Mouse (Mus musculus): ENCODE results near the gene Gm20683.
A peak's percentile ranks its signal among the peaks of the same experiment; 100 is the strongest.
"Not testable (repeated sequence)": the region's sequence is repeated elsewhere in the genome, so short reads cannot be mapped to it uniquely, and the experiment has no call there.

Gene Gm20683

GRCm38 (mm10) chr17:25873405-25874147 lies 32.0 kb upstream of the Gm20683 start:
- no peak for DNase-seq

DNA sequence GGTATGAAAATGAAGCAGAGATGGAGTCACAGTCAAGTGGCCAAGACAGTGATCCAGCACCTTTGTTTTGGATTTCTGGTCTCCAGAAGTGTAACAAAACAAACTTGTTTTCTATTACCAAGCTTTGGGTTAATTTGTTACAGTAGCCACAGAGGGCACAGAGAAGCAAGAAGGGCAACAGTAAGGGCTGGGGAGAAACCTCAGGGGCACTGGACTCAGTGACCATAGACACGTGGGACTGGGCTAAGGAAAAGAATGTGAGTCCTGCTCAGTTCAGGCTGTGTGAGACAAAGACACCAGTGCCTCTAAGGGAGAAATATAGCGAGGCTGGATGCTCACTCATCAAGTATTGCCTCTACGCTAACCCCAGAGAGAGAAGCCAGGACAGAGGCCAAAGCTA lies 31.1 kb upstream of the Gm20683 start:
- DNase-seq, result no peak

DNA sequence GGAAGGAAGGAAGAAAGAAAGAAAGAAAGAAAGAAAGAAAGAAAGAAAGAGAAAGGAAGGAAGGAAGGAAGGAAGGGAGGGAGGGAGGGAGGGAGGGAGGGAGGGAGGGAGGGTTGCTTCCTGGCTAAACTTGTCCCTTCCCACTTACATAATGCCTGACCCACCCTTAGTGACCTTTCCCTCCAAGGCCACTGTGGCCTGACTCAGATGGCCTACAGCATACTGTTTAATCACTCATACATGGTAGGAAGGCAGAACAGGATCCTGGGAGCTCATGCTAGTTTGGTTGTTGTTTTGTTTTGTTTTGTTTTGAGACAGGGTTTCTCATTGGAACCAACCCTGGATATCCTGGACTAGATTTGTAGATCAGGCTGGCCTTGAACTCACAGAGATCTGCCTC lies 30.0 kb upstream of the Gm20683 start:
- DNase-seq, result not testable (repeated sequence)

- no peak for DNase-seq
Measured at GRCm38 (mm10) chr17:25869954-25870353, 28.4 kb upstream of the Gm20683 start.

DNA sequence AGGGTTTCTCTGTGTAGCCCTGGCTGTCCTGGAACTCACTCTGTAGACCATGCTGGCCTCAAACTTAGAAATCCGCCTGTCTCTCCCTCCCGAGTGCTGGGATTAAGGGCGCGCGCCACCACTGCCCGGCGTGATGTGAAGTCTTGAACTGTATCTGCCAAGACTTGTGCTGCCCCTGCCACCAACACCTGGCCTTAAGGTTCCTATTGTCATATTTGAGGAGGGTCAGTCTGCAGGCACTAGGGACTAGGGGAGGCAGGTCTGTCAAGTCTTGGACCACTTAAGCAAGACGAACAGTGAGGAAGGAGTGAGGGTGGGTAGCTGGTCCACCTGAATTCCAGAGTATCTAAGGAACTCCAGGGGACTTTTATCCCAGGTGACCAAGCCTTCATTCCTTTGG lies 27.9 kb upstream of the Gm20683 start:
- no peak for DNase-seq

- DNase-seq, result peak; percentile 56 to 68
Measured at GRCm38 (mm10) chr17:25868601-25869191, 27.1 kb upstream of the Gm20683 start, which contains the start of gene Mcrip2. Mcrip2 (minus strand) TSS chr17:25868764.

DNA sequence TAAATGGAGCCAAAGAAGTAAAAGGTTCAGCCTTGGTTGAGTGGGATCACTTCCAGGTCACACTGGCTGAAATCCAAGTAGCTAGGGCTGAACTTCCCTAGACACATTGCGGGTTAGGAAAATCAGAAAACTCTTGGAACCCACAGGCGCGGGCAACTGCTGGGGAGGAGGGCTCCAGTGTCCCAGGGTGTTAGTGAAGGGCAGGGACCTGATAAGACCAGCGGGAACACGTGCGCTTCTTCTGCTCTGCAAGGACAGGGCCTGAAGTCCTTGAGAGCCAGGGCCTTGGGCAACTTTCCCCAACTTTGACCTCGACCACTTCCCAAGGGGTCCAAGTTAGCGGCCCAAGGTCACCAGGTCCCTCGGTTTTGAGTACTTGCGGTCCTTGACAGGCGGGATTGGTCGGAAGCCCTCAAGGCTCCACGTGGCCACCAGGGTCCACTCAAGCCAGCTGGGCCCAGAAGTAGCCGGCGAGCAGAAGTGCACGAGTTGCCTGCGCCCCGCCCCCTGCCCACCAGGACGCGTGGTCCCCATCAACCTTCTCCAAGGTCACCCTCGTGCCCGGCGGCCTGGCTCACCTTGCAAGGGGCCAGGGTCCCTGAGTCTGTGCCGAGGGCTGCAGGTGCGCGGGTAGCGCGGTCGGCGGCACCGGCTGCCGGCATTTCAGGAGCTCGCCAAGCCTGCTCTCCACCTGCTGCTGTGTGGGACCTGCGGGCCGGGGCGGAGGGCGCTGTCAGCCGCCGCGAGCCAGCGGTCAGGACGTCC lies 26.5 kb upstream of the Gm20683 start:
- DNase-seq, result peak in 1 of 2 experiments; percentile 15

DNA sequence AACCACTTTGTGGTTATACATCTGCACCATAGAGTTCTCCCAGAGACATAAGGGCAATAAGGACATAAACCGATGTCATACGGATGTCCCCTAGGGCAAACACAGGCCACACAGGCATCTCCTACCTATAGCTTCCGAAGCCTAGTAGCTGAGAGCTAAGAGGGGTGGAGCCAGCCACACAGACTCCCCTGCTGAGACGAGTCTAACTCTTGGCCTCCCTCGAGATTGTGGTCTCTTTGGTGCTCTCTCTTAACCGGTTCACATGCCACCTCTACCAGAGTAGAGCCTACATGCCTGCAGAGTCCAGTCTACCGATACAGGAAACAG lies 25.9 kb upstream of the Gm20683 start:
- DNase-seq, result no peak

- no peak for DNase-seq
Measured at GRCm38 (mm10) chr17:25866172-25866571, 24.6 kb upstream of the Gm20683 start.

- DNase-seq, result no peak
Measured at GRCm38 (mm10) chr17:25865288-25865687, 23.7 kb upstream of the Gm20683 start.

DNA sequence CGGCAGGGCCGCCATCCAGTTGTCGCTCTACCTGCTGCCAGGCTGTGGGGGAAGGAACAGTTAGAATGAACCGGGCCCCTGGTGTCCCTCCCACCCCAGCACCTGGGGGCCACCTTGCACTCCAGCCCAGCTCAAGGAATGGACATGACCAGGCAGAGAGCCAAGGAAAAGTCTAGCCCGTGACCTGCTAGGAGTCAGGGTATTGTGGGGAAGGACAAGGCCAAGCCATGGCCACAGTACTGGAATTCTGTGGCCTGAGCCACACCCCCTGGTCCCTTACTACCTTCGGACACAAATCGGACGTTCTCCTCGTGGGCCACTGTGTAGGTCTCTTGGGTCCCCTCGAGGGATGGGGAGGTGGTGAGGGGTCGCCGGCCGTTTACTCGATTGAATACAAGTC lies 22.7 kb upstream of the Gm20683 start:
- DNase-seq, result no peak

DNA sequence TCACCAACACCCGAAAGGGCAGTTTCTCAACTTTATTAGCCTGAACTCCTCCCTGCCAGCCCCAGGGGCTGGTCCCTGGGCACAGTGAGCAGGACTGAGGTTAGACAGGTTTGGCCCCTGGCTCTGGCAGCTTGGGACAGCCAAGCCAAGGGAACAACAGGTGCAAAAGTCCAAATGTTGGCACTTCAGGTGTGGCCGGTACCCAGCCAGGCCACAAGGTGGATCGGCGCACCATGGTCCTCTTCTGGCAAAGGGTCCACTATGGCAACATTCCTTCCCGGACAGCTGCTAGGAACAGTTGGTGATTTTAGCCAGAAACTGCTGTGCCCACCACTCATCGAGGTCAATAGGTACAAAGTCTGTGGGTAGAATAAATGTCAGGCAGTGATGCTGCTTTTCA lies 22.1 kb upstream of the Gm20683 start:
- no peak for DNase-seq

DNA sequence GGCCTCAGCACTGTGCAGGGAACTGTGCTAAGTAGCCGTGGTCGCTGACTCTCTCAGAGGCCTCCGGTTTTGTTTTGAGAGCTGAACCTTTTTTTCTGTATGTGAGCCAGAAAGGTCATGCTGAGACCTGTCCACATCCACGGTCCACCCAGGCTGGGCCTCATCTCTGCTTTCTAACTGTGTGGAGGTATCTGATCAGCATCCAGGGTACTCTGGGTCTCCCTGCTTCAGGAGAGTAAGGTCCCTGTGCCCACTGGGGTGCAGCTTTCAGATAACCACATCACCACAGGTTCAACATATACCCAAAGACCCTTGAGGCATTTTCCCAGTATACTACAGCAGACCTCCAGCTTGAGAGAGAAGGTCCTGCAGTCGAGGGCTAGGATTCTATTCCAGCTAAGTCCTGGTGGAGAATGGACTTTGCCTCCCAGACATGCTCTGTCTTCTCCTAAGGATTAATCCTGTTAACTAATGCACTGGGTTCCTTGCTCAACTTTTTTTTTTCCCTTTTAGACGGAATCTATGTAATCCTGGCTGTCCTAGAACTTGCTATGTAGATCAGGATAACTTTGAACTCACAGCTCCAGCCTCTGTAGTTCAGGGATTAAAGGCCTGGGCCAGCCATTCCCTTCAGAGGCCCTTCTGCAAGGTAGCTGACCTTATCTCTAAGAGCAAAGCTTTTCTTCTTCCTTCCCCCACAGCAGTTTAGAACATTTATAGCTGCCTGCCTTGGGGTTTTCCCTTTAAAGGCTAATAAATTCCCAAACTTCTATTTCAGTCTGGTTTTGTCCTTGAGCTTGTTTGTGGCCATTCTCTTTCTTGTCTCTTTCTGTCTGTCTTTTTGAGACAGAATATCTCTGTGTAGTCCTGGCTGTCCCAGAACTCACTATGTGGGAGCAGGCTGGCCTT lies 20.4 kb upstream of the Gm20683 start:
- no peak for DNase-seq

DNA sequence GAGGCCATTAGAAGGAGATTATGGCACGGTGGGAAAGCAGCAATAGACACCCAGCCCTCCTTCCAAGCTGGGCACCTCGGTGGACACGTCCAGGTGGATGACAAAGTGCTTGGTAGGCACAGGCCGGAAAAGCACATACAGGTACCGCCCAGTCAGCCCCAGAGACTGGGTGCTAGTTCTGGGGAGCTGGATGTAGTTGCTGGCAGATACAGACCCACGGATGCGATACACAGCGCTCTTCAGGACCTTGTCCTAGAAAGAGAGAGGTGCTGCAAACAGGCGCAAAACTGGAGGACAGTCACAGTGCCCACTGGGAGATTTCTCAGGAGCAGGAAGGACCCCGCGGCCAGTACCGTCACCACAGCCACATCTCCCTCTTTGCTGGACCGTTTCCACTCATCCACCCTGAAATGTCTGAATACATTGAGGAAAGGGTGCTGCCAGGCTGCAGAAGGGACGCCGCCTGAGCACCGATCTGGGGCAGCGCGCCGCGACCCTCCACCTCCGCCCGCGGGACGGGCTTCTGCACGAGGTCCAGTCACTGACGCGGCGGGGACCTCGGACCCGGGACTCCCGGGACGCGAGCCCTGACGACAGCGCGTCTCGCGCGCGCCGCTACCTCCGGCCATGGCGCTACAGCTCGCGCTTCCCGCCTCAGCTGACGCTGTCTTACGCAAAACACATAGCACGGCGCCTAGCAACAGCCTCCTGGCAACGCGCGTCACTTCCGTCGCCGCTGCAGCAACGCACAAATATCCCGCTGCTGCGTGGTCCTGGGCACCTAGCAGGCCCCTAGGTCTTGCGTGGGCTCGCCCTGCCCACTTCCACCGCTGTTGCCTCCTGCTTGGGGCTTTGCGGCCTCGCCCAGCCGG lies 19.5 kb upstream of the Gm20683 start, which contains the start of gene Wdr90:
Gene Wdr90 (minus strand): TSS at position 670 of the 872 bp plus-strand sequence.
- peak; percentile 80 to 83 for DNase-seq

GRCm38 (mm10) chr17:25860229-25860628 lies 18.7 kb upstream of the Gm20683 start:
- no peak for DNase-seq

GRCm38 (mm10) chr17:25844396-25844901 lies 2.9 kb upstream of the Gm20683 start, which contains the start of gene Rhot2:
Rhot2 (minus strand) TSS chr17:25844851.
- DNase-seq, result peak; percentile 91 to 94

DNA sequence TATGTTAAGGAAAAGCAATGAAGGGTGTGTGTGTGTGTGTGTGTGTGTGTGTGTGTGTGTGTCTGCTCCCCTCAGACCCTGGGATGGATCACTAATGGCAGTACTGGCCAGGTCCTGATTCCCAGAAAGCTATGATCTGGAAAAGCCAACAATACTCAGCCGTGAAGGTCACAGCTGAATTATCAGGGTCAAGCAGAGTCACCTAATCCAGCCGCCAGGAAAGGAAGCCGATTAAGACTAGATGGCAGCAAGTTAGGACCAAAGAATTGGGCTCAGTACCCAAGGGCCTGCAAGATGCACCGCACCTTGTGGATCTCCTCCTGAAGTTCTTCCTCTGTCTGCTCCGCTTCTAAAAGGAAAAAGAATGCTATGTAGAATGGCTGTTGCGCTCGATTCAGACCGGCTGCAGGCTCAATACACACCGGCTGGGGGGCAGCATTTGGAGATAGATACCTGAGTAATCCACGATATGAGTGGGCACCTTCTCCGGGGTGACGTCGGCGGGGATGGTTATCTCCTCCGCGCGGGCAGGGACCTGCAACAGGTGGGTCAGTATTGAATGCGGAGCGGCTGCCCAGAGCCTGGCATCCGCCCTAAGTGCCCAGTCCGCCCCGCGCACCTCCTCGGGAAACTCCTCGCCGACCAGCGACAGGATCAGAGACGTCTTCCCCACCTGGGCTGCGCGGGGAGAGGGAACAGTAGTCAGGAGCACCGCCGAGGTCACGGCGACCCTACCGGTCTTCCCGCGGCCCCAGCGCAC lies 2.3 kb upstream of the Gm20683 start:
- DNase-seq, result no peak

- no peak for DNase-seq
Measured at GRCm38 (mm10) chr17:25843122-25843521, 1.6 kb upstream of the Gm20683 start.

GRCm38 (mm10) chr17:25842509-25842908 lies 946 bp upstream of the Gm20683 start:
- no peak for DNase-seq

GRCm38 (mm10) chr17:25840519-25840918 lies 1.0 kb downstream of the Gm20683 start:
- no peak for DNase-seq

Measured in spleen, adult 18-20 months (tissue).